Mouse (Mus musculus) olfactory bulb, adult 2 months (tissue): Measurements from ENCODE around the gene Ociad1.

ENCODE experiments used
- CTCF ChIP-seq: fragments of 200-500 bp; IDR thresholded peaks from 2 replicates; pipeline ENCODE4 v1.5.1; 2012; ENCODE audit warnings: low read depth, mild to moderate bottlenecking, low read length, moderate library complexity; ENCODE audit not compliant: insufficient read depth
- POLR2A ChIP-seq: fragments of 200-500 bp; IDR thresholded peaks from 2 replicates; pipeline ENCODE4 v1.6.1; 2012; ENCODE audit warnings: mild to moderate bottlenecking, low read depth, low read length, moderate library complexity; ENCODE audit not compliant: insufficient read depth

- TF ChIP-seq CTCF = no peak
- TF ChIP-seq POLR2A = no peak
These were observed 18.9 kb downstream of the Ociad1 start for GRCm38 (mm10) chr5:73311458-73311857.
